Mouse (Mus musculus) megakaryocyte-erythroid progenitor cell, adult 5-6 weeks (primary cell): ENCODE results near the gene Phf21a. TPM values are rescaled to one million over a fixed set of nuclear protein-coding genes. Genes with fewer than 3 reads are reported as not detected.
A peak's percentile ranks its signal among the peaks of the same experiment; 100 is the strongest.

Source experiments
- ATAC-seq: replicated peaks from 2 replicates; pipeline ENCODE4 v1.8.0; 2016; ENCODE audit warnings: mild to moderate bottlenecking, inconsistent platforms; ENCODE audit not compliant: severe bottlenecking, poor library complexity, low FRiP score, low TSS enrichment
- total RNA-seq, 2 experiments: library from RNA; stranded (forward) in 1 of 2; stranded (reverse) in 1 of 2; fragments of 200-1000, 215-1000 nt in 1 of 2; fragments of >200 nt in 1 of 2; fragmentation: Nextera tagmentation in 1 of 2; gene quantifications; 2 replicates each; pipeline ENCODE4 v1.2.3; 2014 to 2017

Phf21a gene
- total RNA-seq, 2 experiments from 2014 or later: 6.2 to 26.9 TPM

- ATAC-seq: no peak
Observed at GRCm38 (mm10) chr2:92371971-92372690, 279.2 kb downstream of the Phf21a start.

- no peak for ATAC-seq
Observed at GRCm38 (mm10) chr2:92372767-92373436, 280.0 kb downstream of the Phf21a start.

GRCm38 (mm10) chr2:92373437-92373813 lies 280.5 kb downstream of the Phf21a start:
- no peak for ATAC-seq

DNA sequence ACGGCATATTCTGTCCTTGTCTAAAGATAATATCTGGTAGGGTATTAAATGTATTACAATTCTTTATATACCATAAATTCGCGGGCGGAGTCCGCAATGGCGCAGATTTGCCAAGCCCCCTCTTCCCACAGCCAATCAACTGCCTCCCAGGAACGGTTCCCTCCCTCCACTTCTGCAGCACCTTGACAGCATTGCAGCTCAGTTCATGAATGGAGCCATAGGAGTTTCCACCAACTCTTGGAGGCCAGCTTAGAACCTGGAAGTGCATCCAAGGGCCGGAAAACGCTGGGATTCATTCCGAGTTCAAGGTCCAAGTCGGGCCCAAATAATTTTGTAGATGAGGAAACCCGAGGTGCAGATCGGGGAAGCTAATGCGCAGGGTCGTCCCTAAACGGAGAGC lies 281.6 kb downstream of the Phf21a start, which contains the start of the genes Pex16 and Large2:
Pex16 (plus strand) TSS at position 163 of the 400 bp plus-strand sequence.
Large2 (minus strand) TSS at position 356 of the 400 bp plus-strand sequence.
- peak; percentile 67 for ATAC-seq

GRCm38 (mm10) chr2:92375099-92375623 lies 282.2 kb downstream of the Phf21a start:
- ATAC-seq: peak; percentile 92

GRCm38 (mm10) chr2:92375788-92376187 lies 282.9 kb downstream of the Phf21a start:
- no peak for ATAC-seq

- ATAC-seq: 0 out of 2 replicates have a peak, but pooled peaks have one; percentile 8
Observed at GRCm38 (mm10) chr2:92376300-92376699, 283.4 kb downstream of the Phf21a start.

- no peak for ATAC-seq
Observed at GRCm38 (mm10) chr2:92377320-92377719, 284.4 kb downstream of the Phf21a start.

DNA sequence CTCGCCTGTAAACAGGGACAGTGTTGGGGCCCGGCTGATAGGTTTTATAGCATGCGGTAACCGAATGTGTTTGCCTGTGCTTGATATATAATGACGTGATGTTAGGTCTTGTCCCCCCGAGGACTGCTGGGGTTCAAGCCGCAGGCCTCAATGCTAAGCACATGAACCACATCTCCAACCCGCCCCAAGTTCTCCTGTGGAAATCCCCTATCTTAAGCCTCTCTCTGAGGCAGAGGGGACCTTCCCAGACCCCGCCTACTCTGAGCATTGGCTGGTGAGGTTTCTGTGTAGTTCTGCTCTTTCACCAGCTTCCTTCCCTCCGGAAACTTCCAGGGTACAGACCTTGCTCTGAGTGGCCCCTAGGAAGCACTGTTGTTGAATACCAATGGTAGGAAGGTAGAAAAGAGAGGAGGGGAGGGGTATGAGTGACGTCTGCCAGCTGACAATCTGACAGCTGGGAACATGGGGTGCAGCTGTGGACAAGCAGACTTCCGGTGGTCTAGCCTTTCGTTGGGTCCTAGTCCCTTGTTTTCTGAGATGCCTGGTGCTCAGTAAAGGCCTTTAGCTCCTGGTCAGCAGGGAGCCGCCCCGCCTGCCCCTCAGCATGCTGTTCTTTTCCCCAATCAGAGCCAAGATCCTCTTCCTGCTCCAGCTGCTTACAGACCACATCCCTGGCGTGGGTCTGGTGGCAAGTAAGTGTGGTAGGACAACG lies 287.0 kb downstream of the Phf21a start:
- ATAC-seq: no peak

DNA sequence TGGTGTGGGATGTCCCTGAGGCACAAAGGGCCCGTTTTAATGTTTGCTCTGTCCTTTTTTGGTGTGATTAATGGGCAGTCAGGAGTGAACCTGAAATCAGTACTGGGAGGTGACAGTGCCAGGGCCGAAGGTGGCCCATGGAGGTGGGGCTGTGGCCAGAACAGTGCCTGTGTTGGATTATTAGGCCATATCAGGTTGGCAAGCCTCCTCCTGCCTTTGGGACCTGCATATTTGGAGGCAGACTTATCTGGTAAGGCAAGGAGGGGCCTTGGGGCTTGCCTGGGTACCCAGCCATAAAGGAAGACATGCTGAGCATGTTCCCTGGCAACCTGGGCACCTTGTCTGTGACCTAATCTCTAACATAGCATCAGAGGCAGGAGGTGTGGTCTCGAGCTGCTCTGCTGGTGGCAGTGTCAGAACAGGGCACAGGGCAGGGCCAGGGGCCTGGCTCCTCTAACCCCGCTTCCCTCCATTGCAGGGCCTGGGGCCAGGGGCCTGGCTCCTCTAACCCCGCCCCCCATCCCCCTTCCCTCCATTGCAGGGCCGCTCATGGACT lies 287.7 kb downstream of the Phf21a start:
- ATAC-seq: 0 out of 2 replicates have a peak, but pooled peaks have one; percentile 15

- no peak for ATAC-seq
Observed at GRCm38 (mm10) chr2:92381161-92381560, 288.2 kb downstream of the Phf21a start.

DNA sequence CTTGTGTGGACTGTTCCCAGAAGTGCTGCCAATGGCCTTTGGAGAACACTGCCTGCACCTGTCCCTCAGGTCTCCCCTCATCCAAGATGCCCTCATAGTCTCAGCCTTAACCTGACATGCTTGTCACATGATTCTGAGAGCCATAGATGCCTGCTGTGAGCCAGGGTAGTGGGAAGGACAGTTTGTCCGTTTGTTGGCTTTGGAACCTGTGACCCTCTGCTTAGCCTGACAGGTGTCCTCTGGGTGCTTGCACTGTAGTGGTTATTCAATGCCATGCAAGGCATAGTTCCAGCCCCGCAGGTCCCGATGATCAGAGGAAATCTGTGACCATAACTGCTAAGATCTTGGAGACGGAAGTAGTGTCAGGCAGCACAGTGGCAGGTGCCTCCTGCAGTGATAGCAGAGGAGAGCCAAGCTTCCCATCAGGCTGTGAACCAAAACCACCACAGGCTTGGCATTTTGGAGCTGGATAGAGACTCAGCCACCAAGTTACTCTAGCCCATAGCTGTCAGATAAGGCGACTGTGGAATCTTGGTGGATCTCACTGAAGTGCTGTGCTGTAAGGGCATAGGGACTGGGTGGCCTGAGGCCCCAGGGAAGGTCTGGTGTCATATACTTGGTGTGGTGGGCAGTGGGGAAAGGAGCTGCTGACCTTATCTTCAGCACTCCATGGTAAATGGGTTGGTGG lies 289.1 kb downstream of the Phf21a start, which contains the start of gene 1700029I15Rik:
1700029I15Rik (plus strand) TSS at position 638 of the 688 bp plus-strand sequence.
- no peak for ATAC-seq

- ATAC-seq: no peak
Observed at GRCm38 (mm10) chr2:92382759-92383158, 289.8 kb downstream of the Phf21a start.

GRCm38 (mm10) chr2:92384101-92384500 lies 291.2 kb downstream of the Phf21a start:
- no peak for ATAC-seq

DNA sequence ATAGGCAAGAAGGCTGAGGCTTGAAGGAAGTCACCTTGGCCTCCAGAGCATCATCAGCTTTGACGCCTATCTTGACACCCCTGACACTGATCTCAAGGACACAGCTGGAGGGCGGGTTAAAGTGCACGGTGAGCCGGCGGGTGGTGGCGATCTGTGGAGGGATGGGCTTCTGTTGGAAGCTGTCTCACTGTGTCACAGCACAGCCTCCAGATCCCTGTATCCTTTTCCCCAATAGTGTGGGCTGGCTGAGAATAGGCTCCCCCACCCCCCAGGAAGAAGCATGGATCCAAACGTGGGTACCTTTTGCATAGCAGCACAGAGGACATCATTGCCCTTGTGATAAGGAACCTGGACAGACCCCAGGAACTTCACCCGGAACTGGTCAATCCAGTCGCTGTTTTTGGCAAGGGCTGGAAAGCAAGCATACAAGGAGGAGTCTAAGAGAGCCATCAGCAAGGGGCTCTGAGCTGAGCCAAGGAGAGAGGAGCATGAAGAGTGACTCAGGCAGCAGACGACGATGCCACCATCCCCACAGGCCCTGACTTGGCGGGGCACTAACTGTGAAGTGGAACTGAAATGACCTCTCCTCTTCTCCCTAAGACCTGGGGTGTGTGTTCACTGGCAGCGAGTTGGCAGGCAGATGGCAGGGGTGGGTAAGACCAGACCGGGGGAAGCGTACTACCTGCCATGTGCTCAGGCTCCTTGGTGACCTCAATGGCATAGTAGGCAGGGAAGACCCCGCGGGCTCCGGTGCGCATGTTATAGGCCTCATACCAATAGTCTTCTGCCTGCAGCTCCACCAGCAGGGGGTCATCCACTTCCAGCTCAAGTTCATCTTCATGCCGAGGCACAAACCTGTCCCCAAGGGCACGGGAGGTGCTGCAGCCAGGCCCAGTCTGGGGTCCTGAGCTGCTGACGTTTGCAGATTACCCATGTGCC lies 292.5 kb downstream of the Phf21a start:
- 0 out of 2 replicates have a peak, but pooled peaks have one; percentile 14 for ATAC-seq

DNA sequence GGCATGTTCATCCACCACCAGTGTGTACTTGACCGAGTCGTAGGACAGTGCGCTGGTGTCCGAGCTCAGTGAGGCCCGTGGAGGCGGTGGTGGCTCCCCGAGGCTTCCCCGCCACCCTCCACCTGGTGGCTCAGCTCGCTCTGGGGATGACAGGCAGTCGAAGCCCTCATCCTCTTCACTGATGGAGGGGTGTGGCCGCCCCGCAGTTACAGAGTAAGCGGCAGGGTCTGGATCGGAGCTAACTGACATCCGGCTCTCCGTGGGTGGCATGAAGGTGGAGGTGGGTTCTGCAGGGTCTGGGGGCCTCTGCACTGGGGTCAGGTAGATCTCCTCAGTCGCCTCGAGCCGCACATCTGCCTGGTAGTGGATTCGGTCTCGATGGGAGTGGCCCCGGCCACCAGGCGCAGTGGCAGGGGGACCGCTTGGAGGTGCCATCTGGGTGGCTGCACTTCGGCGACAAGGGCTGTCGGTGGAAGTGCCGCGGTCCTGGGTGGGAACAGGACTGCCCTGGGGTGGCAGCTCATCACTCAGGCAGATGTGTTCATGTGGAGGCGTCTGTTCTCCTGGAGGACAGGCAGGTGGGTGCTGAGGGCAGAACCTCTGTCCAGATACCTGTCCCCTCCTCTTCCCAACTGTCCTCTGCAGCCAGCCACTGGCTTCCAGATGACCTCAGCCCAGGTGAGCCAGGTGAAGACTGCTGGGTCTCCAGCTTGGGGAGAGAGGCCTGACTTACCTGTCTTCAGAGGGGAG lies 294.1 kb downstream of the Phf21a start:
- ATAC-seq: no peak

DNA sequence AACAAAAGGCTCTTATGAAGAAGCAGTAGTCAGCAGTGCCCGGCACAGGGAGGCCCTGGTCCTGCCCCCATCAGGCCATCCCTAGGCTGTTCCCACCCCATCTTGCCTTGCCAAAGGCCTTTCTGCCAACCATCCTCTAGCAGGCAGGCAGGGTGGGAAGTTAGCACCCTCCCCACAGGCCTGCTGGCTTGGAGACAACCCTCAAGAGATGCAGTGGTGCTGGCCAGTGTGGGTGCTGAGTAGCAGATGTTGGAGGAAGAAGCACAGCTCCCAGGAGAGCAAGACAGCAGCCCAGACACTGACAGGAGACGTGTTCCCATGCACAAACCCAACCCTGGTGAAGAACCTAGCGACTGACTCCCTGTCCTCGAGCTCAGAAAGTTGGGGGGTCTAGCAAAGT lies 294.7 kb downstream of the Phf21a start:
- ATAC-seq: no peak
